ENCODE assay signal across 24 mouse cellular contexts in the genomic region with DNA sequence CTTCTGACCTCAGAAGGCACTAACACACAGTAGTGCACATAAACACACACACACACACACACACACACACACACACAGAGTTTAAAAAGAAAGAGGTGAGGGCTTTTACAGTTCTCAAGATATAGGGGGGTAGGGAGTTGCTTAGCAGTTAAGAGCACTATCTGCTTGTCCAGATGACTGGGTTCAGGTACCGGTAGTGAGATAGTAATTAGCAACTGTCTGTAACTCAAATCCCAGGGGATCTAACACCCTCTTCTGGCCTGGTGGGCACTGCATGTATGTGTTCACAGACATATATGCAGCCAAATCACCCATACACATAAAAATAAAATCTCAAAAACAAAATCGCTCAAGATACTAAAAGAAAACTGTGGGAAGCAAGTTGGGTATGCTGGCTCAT. TPM values are rescaled to one million over a fixed set of nuclear protein-coding genes. Genes with fewer than 3 reads are reported as not detected.
A peak's percentile ranks its signal among the peaks of the same experiment; 100 is the strongest.
DNase-seq lines count a peak whose midpoint lies in the region; ATAC-seq lines count a peak whose summit lies in the region.
"Had no signal": no experiment of that assay in that cellular context is flagged by ENCODE, and none has a peak within 500 bp of the region (broad histone marks: within the 10 kb centered on the region; RNA-seq: fewer than 3 reads in every experiment).

No protein-coding gene starts in this region.

- no peaks in the 10 kb centered on the region for H3K9me3 ChIP-seq in liver, embryonic 13.5 days (replicated peaks)
- H3K9me3 ChIP-seq in liver, embryonic 16.5 days (replicated peaks; ENCODE audit: control insufficient read depth, low read length): no peaks in the 10 kb centered on the region
- H3K9me3 ChIP-seq in hindbrain, embryonic 10.5 days: no peaks in the 10 kb centered on the region
- H3K9me3 ChIP-seq: forebrain, embryonic 10.5 days; forebrain, embryonic 13.5 days had no signal

- no peak overlapping the region for H3K4me2 ChIP-seq in liver, embryonic 13.5 days
- no peak overlapping the region for H3K4me2 ChIP-seq in liver, embryonic 16.5 days (ENCODE audit: low read depth, low read length)
- H3K4me2 ChIP-seq: forebrain, embryonic 13.5 days; heart, embryonic 11.5 days; hindbrain, embryonic 14.5 days had no signal

- ATAC-seq in common myeloid progenitor, adult 5-6 weeks (replicated peaks; ENCODE audit: low read depth, poor library complexity, severe bottlenecking): peak; percentile 60
- peak; percentile 90 for ATAC-seq in liver, embryonic 13.5 days (ENCODE audit: low read depth)
- peak; percentile 70 for ATAC-seq in liver, embryonic 16.5 days (ENCODE audit: low read depth)
- peak; percentile 99 for ATAC-seq in megakaryocyte-erythroid progenitor cell, adult 5-6 weeks (replicated peaks; ENCODE audit: low FRiP score, low TSS enrichment, poor library complexity, severe bottlenecking)
- ATAC-seq: activated CD4-positive, CD25-positive, alpha-beta regulatory T cell, adult 4 months; CD4-positive, CD25-positive, alpha-beta regulatory T cell, adult 4 months; forebrain, embryonic 13.5 days; forebrain, embryonic 16.5 days; hindbrain, postnatal 0 days; inflammation-experienced regulatory T-cells, adult 6 months had no signal

- peaks cover 83% of the 10 kb centered on the region for H3K36me3 ChIP-seq in liver, embryonic 13.5 days
- peaks cover 47% of the 10 kb centered on the region for H3K36me3 ChIP-seq in liver, embryonic 16.5 days (ENCODE audit: control insufficient read depth, insufficient read depth)
- peaks cover 90% of the 10 kb centered on the region for H3K36me3 ChIP-seq in hindbrain, embryonic 10.5 days

- H3K27ac ChIP-seq in liver, embryonic 13.5 days: peak overlapping the region; percentile 41; the same call in 1 of the 2 replicates
- no peak overlapping the region for H3K27ac ChIP-seq in liver, embryonic 16.5 days (ENCODE audit: low read length)
- no peak overlapping the region for H3K27ac ChIP-seq in hindbrain, embryonic 10.5 days
- H3K27ac ChIP-seq: forebrain, embryonic 10.5 days; forebrain, embryonic 13.5 days; gastrocnemius, adult 2 months; hindbrain, embryonic 14.5 days; hindbrain, postnatal 0 days had no signal

- H3K4me3 ChIP-seq in liver, embryonic 13.5 days (replicated peaks): no peak overlapping the region
- no peak overlapping the region for H3K4me3 ChIP-seq in liver, embryonic 16.5 days (ENCODE audit: low read depth, low read length)
- no peak overlapping the region for H3K4me3 ChIP-seq in hindbrain, embryonic 10.5 days
- H3K4me3 ChIP-seq: forebrain, embryonic 10.5 days; forebrain, embryonic 13.5 days; gastrocnemius, adult 2 months had no signal

- WGBS in liver, embryonic 13.5 days (ENCODE audit: insufficient replicate concordance): 61% methylated on average over 2 of the region's 2 CpGs
- 52% methylated on average over 2 of the region's 2 CpGs for WGBS in liver, embryonic 16.5 days (ENCODE audit: insufficient replicate concordance)
- WGBS in hindbrain, embryonic 10.5 days: 94% methylated on average over 2 of the region's 2 CpGs

- peaks cover 8% of the 10 kb centered on the region for H3K4me1 ChIP-seq in liver, embryonic 13.5 days (replicated peaks)
- no peaks in the 10 kb centered on the region for H3K4me1 ChIP-seq in liver, embryonic 16.5 days (ENCODE audit: control insufficient read depth, low read depth, low read length)
- H3K4me1 ChIP-seq in hindbrain, embryonic 10.5 days (replicated peaks): no peaks in the 10 kb centered on the region
- H3K4me1 ChIP-seq: forebrain, embryonic 10.5 days; forebrain, embryonic 13.5 days had no signal

- no peak overlapping the region for H3K9ac ChIP-seq in liver, embryonic 13.5 days
- H3K9ac ChIP-seq in liver, embryonic 16.5 days (ENCODE audit: low read depth, low read length): no peak overlapping the region
- H3K9ac ChIP-seq: forebrain, embryonic 13.5 days; hindbrain, embryonic 14.5 days had no signal

- H3K27me3 ChIP-seq in liver, embryonic 13.5 days: no peaks in the 10 kb centered on the region
- no peaks in the 10 kb centered on the region for H3K27me3 ChIP-seq in liver, embryonic 16.5 days (ENCODE audit: control insufficient read depth, insufficient read depth, low read depth, low read length)
- H3K27me3 ChIP-seq in hindbrain, embryonic 10.5 days (ENCODE audit: insufficient read depth, poor library complexity, severe bottlenecking): no peaks in the 10 kb centered on the region
- H3K27me3 ChIP-seq: forebrain, embryonic 13.5 days had no signal

- peak; percentile 27 for DNase-seq in liver, embryonic 13.5 days
- no peak for DNase-seq in hindbrain, embryonic 10.5 days (ENCODE audit: low spot score)
- DNase-seq in kidney, postnatal 25 days: no peak
- DNase-seq in embryo, embryonic 10.5 days (ENCODE audit: low spot score): no peak
- DNase-seq: adrenal gland, postnatal 25 days; cerebellum, adult 11-12 months; cerebellum, adult 9-10 months; cerebellum, postnatal 14 days; embryo, embryonic 11 days; gastrocnemius, adult 2 months; gastrocnemius, postnatal 14 days; heart, adult 11 months had no signal

RNA-seq across cellular contexts. Expression of a gene that starts 34.6 kb away (rescaled TPM):
- total RNA-seq in common myeloid progenitor, adult 5-6 weeks (2017): 5.3 and 6.9 TPM in 2 replicates
- 17.5 and 20.9 TPM in 2 replicates for polyA plus RNA-seq in liver, embryonic 13.5 days (2015; fragmentation: Nextera tagmentation; extraction: Ambion mirVana)
- 12.9 and 14.2 TPM in 2 replicates for polyA plus RNA-seq in liver, embryonic 16.5 days (2015; fragmentation: Nextera tagmentation; extraction: Ambion mirVana)
- total RNA-seq in megakaryocyte-erythroid progenitor cell, adult 5-6 weeks (2014; fragmentation: Nextera tagmentation): 19.8 and 27.1 TPM in 2 replicates
- total RNA-seq in megakaryocyte-erythroid progenitor cell, adult 5-6 weeks (2017): 9.8 and 19.3 TPM in 2 replicates
- polyA plus RNA-seq in hindbrain, embryonic 10.5 days (2016; fragmentation: Nextera tagmentation; extraction: Ambion mirVana): 25.7 and 27.3 TPM in 2 replicates

RNA-seq across cellular contexts. Expression of a gene that starts 34.7 kb away (rescaled TPM):
- 17.6 and 29.0 TPM in 2 replicates for total RNA-seq in common myeloid progenitor, adult 5-6 weeks (2017)
- polyA plus RNA-seq in liver, embryonic 13.5 days (2015; fragmentation: Nextera tagmentation; extraction: Ambion mirVana): 13.6 and 18.7 TPM in 2 replicates
- 14.6 and 14.8 TPM in 2 replicates for polyA plus RNA-seq in liver, embryonic 16.5 days (2015; fragmentation: Nextera tagmentation; extraction: Ambion mirVana)
- total RNA-seq in megakaryocyte-erythroid progenitor cell, adult 5-6 weeks (2014; fragmentation: Nextera tagmentation): 40.5 and 63.1 TPM in 2 replicates
- total RNA-seq in megakaryocyte-erythroid progenitor cell, adult 5-6 weeks (2017): 26.3 and 34.1 TPM in 2 replicates
- polyA plus RNA-seq in hindbrain, embryonic 10.5 days (2016; fragmentation: Nextera tagmentation; extraction: Ambion mirVana): 9.3 and 9.4 TPM in 2 replicates

RNA-seq across cellular contexts. Expression of a gene that starts 45.8 kb away (rescaled TPM):
- 115 and 116 TPM in 2 replicates for total RNA-seq in common myeloid progenitor, adult 5-6 weeks (2017)
- polyA plus RNA-seq in liver, embryonic 13.5 days (2015; fragmentation: Nextera tagmentation; extraction: Ambion mirVana): 36.4 and 47.4 TPM in 2 replicates
- polyA plus RNA-seq in liver, embryonic 16.5 days (2015; fragmentation: Nextera tagmentation; extraction: Ambion mirVana): 36.5 and 39.8 TPM in 2 replicates
- total RNA-seq in megakaryocyte-erythroid progenitor cell, adult 5-6 weeks (2014; fragmentation: Nextera tagmentation): 208 and 212 TPM in 2 replicates
- 72.4 and 175 TPM in 2 replicates for total RNA-seq in megakaryocyte-erythroid progenitor cell, adult 5-6 weeks (2017)
- 103 and 135 TPM in 2 replicates for polyA plus RNA-seq in hindbrain, embryonic 10.5 days (2016; fragmentation: Nextera tagmentation; extraction: Ambion mirVana)
